Mouse (Mus musculus): ENCODE data around the gene Ankrd22. TPM values are rescaled to one million over a fixed set of nuclear protein-coding genes. Genes with fewer than 3 reads are reported as not detected.

Ankrd22 gene
- polyA plus RNA-seq, 1 experiment from 2014 or later = 2.6 TPM

DNA sequence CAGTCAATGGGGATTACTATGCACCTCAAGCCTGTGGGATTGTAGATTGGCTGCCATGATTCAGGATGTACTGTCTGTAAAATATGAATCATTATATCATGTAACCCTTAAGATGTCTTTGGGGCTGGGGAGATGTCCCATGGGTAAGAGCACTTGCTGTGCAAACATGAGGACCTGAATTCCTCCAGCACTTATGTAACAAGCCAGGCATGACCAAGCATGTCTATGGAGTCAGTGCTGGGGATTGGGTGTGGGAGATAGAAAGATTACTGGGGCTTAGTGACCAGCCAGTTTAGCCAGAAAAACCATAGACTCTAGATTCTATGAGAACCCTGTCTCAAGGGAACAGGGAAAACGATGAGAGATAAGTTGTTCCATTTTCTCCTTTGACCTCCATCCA is 46.8 kb downstream of the Ankrd22 start:
- Histone ChIP-seq H3K27ac (ENCODE audit: low read length) (no peak overlapping the region), H3K27me3 (replicated peaks; ENCODE audit: control insufficient read depth, insufficient read depth, low read length) (no peaks in the 10 kb centered on the region)
- no peak for ATAC-seq

DNA sequence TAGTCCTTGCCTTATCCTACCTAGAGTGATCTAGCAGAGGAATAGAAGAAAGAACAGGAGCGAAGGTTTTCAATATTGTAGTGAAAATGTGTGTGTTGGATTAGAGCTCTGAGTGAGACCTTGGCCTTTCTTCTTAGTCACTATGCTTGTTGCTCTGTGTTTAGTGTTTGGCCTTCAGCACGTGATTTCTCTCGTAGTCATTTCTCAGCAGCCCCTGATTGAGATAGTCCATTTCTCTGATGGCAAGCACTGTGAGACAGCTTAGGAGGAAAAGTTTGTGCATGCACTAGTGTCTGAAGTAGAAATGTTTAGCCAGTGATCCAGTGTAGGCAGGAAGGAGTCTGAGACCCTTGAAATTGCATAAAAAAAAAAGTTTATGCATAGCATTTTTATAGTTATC is 61.0 kb downstream of the Ankrd22 start:
- 83% methylated on average over 3 of the region's 3 CpGs for WGBS
- no peak for ATAC-seq
- no peaks in the 10 kb centered on the region for H3K36me3 ChIP-seq (ENCODE audit: control insufficient read depth, insufficient read depth, low read length)
- H3K9me3 ChIP-seq (ENCODE audit: control insufficient read depth, low read length) = no peaks in the 10 kb centered on the region
- H3K9ac ChIP-seq (ENCODE audit: low read depth, low read length) = no peak overlapping the region
- H3K27ac ChIP-seq (ENCODE audit: low read length) = no peak overlapping the region
- H3K4me1 ChIP-seq (ENCODE audit: control insufficient read depth, insufficient read depth, low read length) = no peaks in the 10 kb centered on the region
- no peak overlapping the region for H3K4me3 ChIP-seq (ENCODE audit: low read length)
- H3K27me3 ChIP-seq (replicated peaks; ENCODE audit: control insufficient read depth, insufficient read depth, low read length) = no peaks in the 10 kb centered on the region
- no peak overlapping the region for H3K4me2 ChIP-seq (ENCODE audit: low read depth, low read length)

More for the DNA sequence above, 46.8 kb downstream of the Ankrd22 start:
- H3K4me1 ChIP-seq (ENCODE audit: control insufficient read depth, insufficient read depth, low read length) = no peaks in the 10 kb centered on the region
- H3K9ac ChIP-seq (ENCODE audit: low read depth, low read length) = no peak overlapping the region
- H3K4me2 ChIP-seq (ENCODE audit: low read depth, low read length) = no peak overlapping the region
- H3K36me3 ChIP-seq (ENCODE audit: control insufficient read depth, insufficient read depth, low read length) = no peaks in the 10 kb centered on the region
- no peak overlapping the region for H3K4me3 ChIP-seq (ENCODE audit: low read length)
- no peaks in the 10 kb centered on the region for H3K9me3 ChIP-seq (ENCODE audit: control insufficient read depth, low read length)
- 63% methylated on average over 1 of the region's 1 CpGs for WGBS

DNA sequence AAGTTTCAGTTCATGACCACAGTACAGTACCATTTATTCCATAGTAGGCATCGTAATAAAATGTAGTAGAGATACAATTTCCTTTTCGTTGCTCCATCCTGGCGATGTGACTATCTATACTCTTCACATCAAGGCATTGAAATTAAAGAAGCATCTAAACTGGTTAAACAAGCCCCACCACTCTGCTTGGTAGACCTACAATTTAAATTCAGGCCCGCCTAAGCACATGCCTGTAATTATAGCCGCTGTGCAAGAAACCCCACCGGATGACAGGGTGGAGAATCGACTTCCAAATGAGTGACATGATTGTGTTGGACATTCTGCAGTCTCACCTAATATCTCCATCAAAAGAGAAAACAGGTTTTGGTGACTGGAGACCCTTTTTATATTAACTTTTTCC is 64.0 kb downstream of the Ankrd22 start:
- no peak overlapping the region for H3K4me2 ChIP-seq (ENCODE audit: low read depth, low read length)
- H3K9ac ChIP-seq (ENCODE audit: low read depth, low read length) = no peak overlapping the region
- H3K4me1 ChIP-seq (ENCODE audit: control insufficient read depth, insufficient read depth, low read length) = no peaks in the 10 kb centered on the region
- no peak overlapping the region for H3K4me3 ChIP-seq (ENCODE audit: low read length)
- WGBS = 81% methylated on average over 7 of the region's 7 CpGs
- no peaks in the 10 kb centered on the region for H3K9me3 ChIP-seq (ENCODE audit: control insufficient read depth, low read length)
- no peak for ATAC-seq
- no peak overlapping the region for H3K27ac ChIP-seq (ENCODE audit: low read length)
- no peaks in the 10 kb centered on the region for H3K36me3 ChIP-seq (ENCODE audit: control insufficient read depth, insufficient read depth, low read length)
- no peaks in the 10 kb centered on the region for H3K27me3 ChIP-seq (replicated peaks; ENCODE audit: control insufficient read depth, insufficient read depth, low read length)

DNA sequence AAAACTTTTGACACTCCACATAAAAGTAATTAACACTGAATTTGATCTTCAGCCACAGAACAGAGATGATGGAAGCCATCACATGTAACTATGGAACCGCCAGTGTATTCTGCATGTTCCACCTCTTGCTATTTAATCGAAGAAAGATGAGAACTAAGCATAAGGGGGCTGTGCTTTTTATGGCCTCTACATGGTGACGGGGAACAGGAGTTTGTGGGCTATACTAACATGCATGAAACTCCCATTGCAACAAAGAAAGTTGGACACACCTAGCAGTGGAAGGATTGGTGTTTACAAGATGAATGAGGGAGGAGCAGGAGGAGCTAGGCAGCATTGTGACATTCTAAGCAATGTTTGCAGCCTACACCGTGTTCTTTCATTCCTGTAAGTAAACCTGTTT is 65.2 kb downstream of the Ankrd22 start, which contains the start of gene Lipm:
Lipm (plus strand) TSS at position 301 of the 400 bp plus-strand sequence.
- Histone ChIP-seq H3K27ac (ENCODE audit: low read length) (no peak within 1 kb of the TSS), H3K27me3 (replicated peaks; ENCODE audit: control insufficient read depth, insufficient read depth, low read length) (no peaks in the 10 kb centered on the region), H3K4me1 (ENCODE audit: control insufficient read depth, insufficient read depth, low read length) (no peaks in the 10 kb centered on the region), H3K4me2 (ENCODE audit: low read depth, low read length) (no peak within 1 kb of the TSS), H3K9me3 (ENCODE audit: control insufficient read depth, low read length) (no peaks in the 10 kb centered on the region), H3K4me3 (ENCODE audit: low read length) (no peak within 1 kb of the TSS), H3K9ac (ENCODE audit: low read depth, low read length) (no peak within 1 kb of the TSS), H3K36me3 (ENCODE audit: control insufficient read depth, insufficient read depth, low read length) (no peaks in the 10 kb centered on the region)
- ATAC-seq = no peak
- WGBS = 79% methylated on average over 4 of the region's 4 CpGs

DNA sequence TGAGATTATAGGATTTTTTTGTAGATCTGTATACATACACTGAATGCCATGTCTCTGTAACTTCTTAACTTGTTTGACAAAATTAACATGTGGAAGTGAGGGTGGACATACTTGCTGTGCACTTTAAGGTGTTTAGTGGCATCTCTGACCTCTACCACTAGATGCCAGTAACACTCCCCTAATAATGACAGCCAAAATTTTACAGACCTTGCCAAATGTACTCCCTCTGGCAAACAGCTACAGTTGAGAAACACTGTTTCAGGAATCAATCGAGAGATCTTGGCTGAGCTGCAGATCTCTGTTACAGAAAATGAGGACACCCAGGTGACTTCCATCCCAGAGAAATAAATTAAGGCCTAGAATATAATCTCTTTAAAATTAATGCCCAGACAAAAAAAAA is 69.6 kb downstream of the Ankrd22 start:
- H3K27me3 ChIP-seq (replicated peaks; ENCODE audit: control insufficient read depth, insufficient read depth, low read length) = no peaks in the 10 kb centered on the region
- no peak overlapping the region for H3K4me3 ChIP-seq (ENCODE audit: low read length)
- no peak for ATAC-seq
- 53% methylated on average over 1 of the region's 1 CpGs for WGBS
- no peaks in the 10 kb centered on the region for H3K36me3 ChIP-seq (ENCODE audit: control insufficient read depth, insufficient read depth, low read length)
- no peak overlapping the region for H3K27ac ChIP-seq (ENCODE audit: low read length)
- H3K9me3 ChIP-seq (ENCODE audit: control insufficient read depth, low read length) = no peaks in the 10 kb centered on the region
- H3K4me2 ChIP-seq (ENCODE audit: low read depth, low read length) = no peak overlapping the region
- H3K9ac ChIP-seq (ENCODE audit: low read depth, low read length) = no peak overlapping the region
- H3K4me1 ChIP-seq (ENCODE audit: control insufficient read depth, insufficient read depth, low read length) = no peaks in the 10 kb centered on the region

DNA sequence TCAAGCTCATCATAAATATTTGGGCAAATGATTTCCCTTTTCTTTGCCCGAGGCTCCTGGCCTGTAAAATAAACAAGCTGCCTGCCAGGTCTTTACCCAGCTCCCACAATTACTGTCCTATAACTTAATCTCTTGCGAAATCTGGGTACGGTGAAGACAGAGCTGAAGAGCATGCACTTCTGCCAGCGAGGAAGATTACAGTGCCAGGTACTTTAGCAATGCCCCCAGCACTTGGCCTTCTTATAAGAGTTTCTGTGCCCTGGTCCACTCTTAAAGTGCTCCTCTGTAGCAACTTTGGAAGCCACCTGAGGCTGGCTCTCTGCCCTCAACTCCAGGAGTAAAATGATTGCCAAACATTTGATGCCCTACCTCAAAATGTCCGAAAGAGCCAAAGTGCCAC is 70.5 kb downstream of the Ankrd22 start:
- no peaks in the 10 kb centered on the region for H3K4me1 ChIP-seq (ENCODE audit: control insufficient read depth, insufficient read depth, low read length)
- H3K9ac ChIP-seq (ENCODE audit: low read depth, low read length) = no peak overlapping the region
- H3K4me2 ChIP-seq (ENCODE audit: low read depth, low read length) = no peak overlapping the region
- H3K36me3 ChIP-seq (ENCODE audit: control insufficient read depth, insufficient read depth, low read length) = no peaks in the 10 kb centered on the region
- no peaks in the 10 kb centered on the region for H3K9me3 ChIP-seq (ENCODE audit: control insufficient read depth, low read length)
- ATAC-seq = no peak
- H3K27me3 ChIP-seq (replicated peaks; ENCODE audit: control insufficient read depth, insufficient read depth, low read length) = no peaks in the 10 kb centered on the region
- no peak overlapping the region for H3K27ac ChIP-seq (ENCODE audit: low read length)
- H3K4me3 ChIP-seq (ENCODE audit: low read length) = no peak overlapping the region
- WGBS = 68% methylated on average over 5 of the region's 5 CpGs

DNA sequence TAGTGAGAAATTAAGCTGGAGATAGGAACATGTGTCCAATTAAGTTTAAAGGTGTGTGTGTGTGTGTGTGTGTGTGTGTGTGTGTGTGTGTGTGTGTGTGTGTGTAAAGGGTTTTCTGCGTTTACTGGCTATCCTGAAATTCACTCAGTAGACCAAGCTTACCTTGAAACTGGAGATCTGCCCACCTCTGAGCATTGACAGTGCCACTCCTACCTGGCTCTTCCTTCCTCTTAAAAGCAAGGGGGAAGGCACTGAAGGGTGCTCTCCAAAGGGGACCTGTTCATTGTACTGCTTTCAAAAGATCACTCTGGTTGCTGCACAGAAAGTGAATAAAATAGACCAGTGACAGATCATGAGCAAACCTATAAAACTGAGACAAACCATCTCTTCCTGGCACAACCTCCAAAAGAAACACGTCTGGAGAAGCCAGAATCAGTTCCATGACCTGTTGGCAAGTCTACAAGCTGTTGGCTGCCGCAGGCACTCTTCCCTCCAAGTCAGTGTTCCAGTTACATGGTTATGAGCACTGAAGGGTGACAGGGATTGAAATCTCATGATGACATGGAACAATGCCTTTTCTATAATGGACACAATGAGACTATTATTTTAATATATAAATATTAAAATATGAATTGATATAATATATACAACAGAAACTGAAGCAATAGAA is 76.7 kb downstream of the Ankrd22 start:
- H3K9me3 ChIP-seq (ENCODE audit: control insufficient read depth, low read length) = no peaks in the 10 kb centered on the region
- no peak overlapping the region for H3K4me3 ChIP-seq (ENCODE audit: low read length)
- no peak overlapping the region for H3K27ac ChIP-seq (ENCODE audit: low read length)
- no peaks in the 10 kb centered on the region for H3K27me3 ChIP-seq (replicated peaks; ENCODE audit: control insufficient read depth, insufficient read depth, low read length)
- whole genome bisulfite sequencing = 86% methylated on average over 3 of the region's 3 CpGs
- no peaks in the 10 kb centered on the region for H3K36me3 ChIP-seq (ENCODE audit: control insufficient read depth, insufficient read depth, low read length)
- H3K4me2 ChIP-seq (ENCODE audit: low read depth, low read length) = no peak overlapping the region
- no peak overlapping the region for H3K9ac ChIP-seq (ENCODE audit: low read depth, low read length)
- ATAC-seq = no peak
- no peaks in the 10 kb centered on the region for H3K4me1 ChIP-seq (ENCODE audit: control insufficient read depth, insufficient read depth, low read length)

DNA sequence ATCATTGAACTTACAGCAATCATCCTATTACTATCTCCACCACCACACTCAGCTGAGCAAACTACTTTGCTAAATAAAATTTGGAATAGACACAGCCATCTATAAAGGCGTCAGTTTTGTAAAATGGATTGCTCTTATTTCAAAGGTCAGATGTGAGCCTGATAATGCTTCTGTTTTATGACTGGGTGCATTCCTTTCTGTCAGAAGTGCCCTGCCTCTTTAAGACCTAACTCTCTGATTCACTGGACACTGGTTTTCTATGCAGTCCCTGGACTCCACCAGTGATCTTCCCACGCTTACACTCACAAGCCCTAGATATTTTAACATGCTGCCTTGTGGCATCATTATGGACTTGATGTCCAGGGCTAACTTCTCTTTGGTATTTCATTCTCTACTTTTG is 87.7 kb downstream of the Ankrd22 start:
- peak; percentile 51 for ATAC-seq
- H3K27ac ChIP-seq (ENCODE audit: low read length) = no peak overlapping the region
- H3K4me2 ChIP-seq (ENCODE audit: low read depth, low read length) = no peak overlapping the region
- H3K9me3 ChIP-seq (ENCODE audit: control insufficient read depth, low read length) = no peaks in the 10 kb centered on the region
- no peaks in the 10 kb centered on the region for H3K27me3 ChIP-seq (replicated peaks; ENCODE audit: control insufficient read depth, insufficient read depth, low read length)
- H3K4me3 ChIP-seq (ENCODE audit: low read length) = no peak overlapping the region
- no peaks in the 10 kb centered on the region for H3K4me1 ChIP-seq (ENCODE audit: control insufficient read depth, insufficient read depth, low read length)
- 53% methylated on average over 2 of the region's 2 CpGs for WGBS
- no peaks in the 10 kb centered on the region for H3K36me3 ChIP-seq (ENCODE audit: control insufficient read depth, insufficient read depth, low read length)
- no peak overlapping the region for H3K9ac ChIP-seq (ENCODE audit: low read depth, low read length)

DNA sequence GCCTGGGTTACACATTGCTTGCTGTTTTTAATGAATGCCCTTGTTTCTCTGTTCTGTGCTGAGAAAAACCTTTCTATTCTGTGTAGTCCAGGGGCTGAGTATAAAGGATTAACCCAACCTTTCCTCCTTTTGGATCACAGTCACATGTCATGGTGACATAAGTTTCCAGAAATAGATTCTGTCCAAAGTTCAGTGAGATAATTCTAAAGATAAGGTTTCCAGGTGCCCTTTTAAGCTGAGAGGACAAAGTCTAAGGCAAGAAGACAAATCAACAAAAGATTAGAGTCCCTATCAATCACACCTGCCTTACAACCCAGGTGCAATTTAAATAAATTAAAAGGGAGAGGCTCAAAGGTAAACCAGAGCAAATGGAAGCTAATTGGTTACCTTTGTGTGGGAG is 91.6 kb downstream of the Ankrd22 start:
- H3K4me2 ChIP-seq (ENCODE audit: low read depth, low read length) = no peak overlapping the region
- H3K4me3 ChIP-seq (ENCODE audit: low read length) = no peak overlapping the region
- peak; percentile 94 for ATAC-seq
- no peaks in the 10 kb centered on the region for H3K36me3 ChIP-seq (ENCODE audit: control insufficient read depth, insufficient read depth, low read length)
- no peaks in the 10 kb centered on the region for H3K9me3 ChIP-seq (ENCODE audit: control insufficient read depth, low read length)
- H3K9ac ChIP-seq (ENCODE audit: low read depth, low read length) = no peak overlapping the region
- no peaks in the 10 kb centered on the region for H3K27me3 ChIP-seq (replicated peaks; ENCODE audit: control insufficient read depth, insufficient read depth, low read length)
- peak overlapping the region; percentile 77 for H3K27ac ChIP-seq (ENCODE audit: low read length)
- no peaks in the 10 kb centered on the region for H3K4me1 ChIP-seq (ENCODE audit: control insufficient read depth, insufficient read depth, low read length)

Data from intestine, embryonic 16.5 days (tissue).